Mouse (Mus musculus) v-Abl transformed pro-B cells (cell line): ENCODE results near the gene Smtnl1.

Experiments used
- in situ Hi-C, 2 experiments: fragments of 400-800 bp; cut with MboI; formaldehyde crosslinking; loops; one replicate each; pipeline ENCODE4 v1.15.1; 2025; ENCODE audit not compliant: unreplicated experiment in 2 of 2

The Smtnl1 gene

GRCm38 (mm10) chr2:84799041-84799561 lies 23.4 kb downstream of the Smtnl1 start:
- in situ Hi-C loops, result no loop called here

GRCm38 (mm10) chr2:84798493-84798921 lies 23.9 kb downstream of the Smtnl1 start, which contains the start of gene Ube2l6:
Gene Ube2l6, plus strand, starts transcription at chr2:84798828.
- in situ Hi-C loops, result no loop called here

GRCm38 (mm10) chr2:84797833-84798492 lies 24.5 kb downstream of the Smtnl1 start:
- in situ Hi-C loops, result no loop called here

- in situ Hi-C loops, result no loop called here
These were observed 28.6 kb downstream of the Smtnl1 start for GRCm38 (mm10) chr2:84793871-84794270.

- in situ Hi-C loops, result no loop called here
These were observed 29.3 kb downstream of the Smtnl1 start for GRCm38 (mm10) chr2:84793154-84793553.

GRCm38 (mm10) chr2:84792516-84792915 lies 29.9 kb downstream of the Smtnl1 start:
- in situ Hi-C loops, result no loop called here

GRCm38 (mm10) chr2:84790418-84790817 lies 32.0 kb downstream of the Smtnl1 start:
- in situ Hi-C loops, result no loop called here

- in situ Hi-C loops, result loop anchor here in 1 of 2 experiments (5.0 kb wide), 1 partner anchor 41 kb away; no protein-coding TSS in a partner anchor
These were observed 34.1 kb downstream of the Smtnl1 start for GRCm38 (mm10) chr2:84788316-84788715.

GRCm38 (mm10) chr2:84783840-84784566 lies 38.4 kb downstream of the Smtnl1 start:
- in situ Hi-C loops, result no loop called here

GRCm38 (mm10) chr2:84783315-84783714 lies 39.1 kb downstream of the Smtnl1 start:
- in situ Hi-C loops, result no loop called here

- in situ Hi-C loops, result no loop called here
These were observed 43.2 kb downstream of the Smtnl1 start for GRCm38 (mm10) chr2:84779210-84779609.

GRCm38 (mm10) chr2:84777706-84778105 lies 44.7 kb downstream of the Smtnl1 start:
- in situ Hi-C loops, result no loop called here

GRCm38 (mm10) chr2:84775665-84776064 lies 46.8 kb downstream of the Smtnl1 start:
- in situ Hi-C loops, result no loop called here

GRCm38 (mm10) chr2:84775241-84775640 lies 47.2 kb downstream of the Smtnl1 start, which contains the start of gene Serping1:
Gene Serping1, minus strand, starts transcription at chr2:84775444.
- in situ Hi-C loops, result no loop called here

- in situ Hi-C loops, result loop anchor here (25.0 kb wide), 2 partner anchors 312 to 788 kb away; no protein-coding TSS in a partner anchor
These were observed 47.7 kb downstream of the Smtnl1 start for GRCm38 (mm10) chr2:84774751-84775150.

GRCm38 (mm10) chr2:84773195-84773594 lies 49.3 kb downstream of the Smtnl1 start:
- in situ Hi-C loops, result loop anchor here (25.0 kb wide), 2 partner anchors 311 to 789 kb away; no protein-coding TSS in a partner anchor

- in situ Hi-C loops, result loop anchor here (25.0 kb wide), 2 partner anchors 310 to 790 kb away; no protein-coding TSS in a partner anchor
These were observed 50.0 kb downstream of the Smtnl1 start for GRCm38 (mm10) chr2:84772454-84772853.

GRCm38 (mm10) chr2:84770501-84770900 lies 52.0 kb downstream of the Smtnl1 start:
- in situ Hi-C loops, result loop anchor here (25.0 kb wide), 2 partner anchors 308 to 792 kb away; no protein-coding TSS in a partner anchor

- in situ Hi-C loops, result loop anchor here (25.0 kb wide), 2 partner anchors 301 to 799 kb away; no protein-coding TSS in a partner anchor
These were observed 59.6 kb downstream of the Smtnl1 start for GRCm38 (mm10) chr2:84762818-84763217.

- in situ Hi-C loops, result loop anchor here (25.0 kb wide), 2 partner anchors 300 to 800 kb away; no protein-coding TSS in a partner anchor
These were observed 60.2 kb downstream of the Smtnl1 start for GRCm38 (mm10) chr2:84762295-84762694.

- in situ Hi-C loops, result loop anchor here (25.0 kb wide), 2 partner anchors 300 to 800 kb away; no protein-coding TSS in a partner anchor
These were observed 60.6 kb downstream of the Smtnl1 start for GRCm38 (mm10) chr2:84761840-84762239.
